Mouse (Mus musculus) myocyte (in vitro differentiated cells): Measurements from ENCODE around the gene Cacna2d4.

Source experiments
- E2F4 ChIP-seq: IDR thresholded peaks from one replicate; pipeline ENCODE4 v1.6.1; 2011; ENCODE audit warnings: mild to moderate bottlenecking, control low read depth, moderate library complexity; ENCODE audit not compliant: insufficient read depth
- MAX ChIP-seq: IDR thresholded peaks from one replicate; pipeline ENCODE4 v1.6.1; 2011; ENCODE audit warnings: low read depth, mild to moderate bottlenecking, control low read depth
- MYOD1 ChIP-seq, 3 experiments: IDR thresholded peaks; one replicate each; pipeline ENCODE4 v1.6.1; 2011; ENCODE audit warnings: control low read depth in 2 of 3, low read depth in 2 of 3, mild to moderate bottlenecking in 2 of 3, moderate library complexity in 1 of 3; ENCODE audit not compliant: insufficient read length in 2 of 3, control insufficient read depth in 1 of 3
- MYOG ChIP-seq, 3 experiments: IDR thresholded peaks; one replicate each; pipeline ENCODE4 v1.6.1; 2011; ENCODE audit warnings: control low read depth in 2 of 3, low read depth in 2 of 3, mild to moderate bottlenecking in 2 of 3; ENCODE audit not compliant: insufficient read length in 2 of 3, control insufficient read depth in 1 of 3, insufficient read depth in 1 of 3
- POLR2A ChIP-seq: IDR thresholded peaks from one replicate; pipeline ENCODE4 v1.6.1; 2011; ENCODE audit warnings: low read depth, mild to moderate bottlenecking, control low read depth, moderate library complexity; ENCODE audit not compliant: insufficient read length
- POLR2AphosphoS2 ChIP-seq: IDR thresholded peaks from one replicate; pipeline ENCODE4 v1.6.1; 2011; ENCODE audit warnings: low read depth, control low read depth; ENCODE audit not compliant: insufficient read length
- REST ChIP-seq: IDR thresholded peaks from one replicate; pipeline ENCODE4 v1.6.1; 2011; ENCODE audit warnings: mild to moderate bottlenecking, control low read depth, moderate library complexity; ENCODE audit not compliant: insufficient read depth, insufficient read length
- TCF12 ChIP-seq: IDR thresholded peaks from one replicate; pipeline ENCODE4 v1.6.1; 2011; ENCODE audit warnings: mild to moderate bottlenecking, control low read depth; ENCODE audit not compliant: poor library complexity, insufficient read depth, severe bottlenecking
- TCF3 ChIP-seq: IDR thresholded peaks from one replicate; pipeline ENCODE4 v1.6.1; 2011; ENCODE audit warnings: low read depth, control low read depth; ENCODE audit not compliant: insufficient read length
- USF1 ChIP-seq: IDR thresholded peaks from one replicate; pipeline ENCODE4 v1.6.1; 2011; ENCODE audit warnings: low read depth, mild to moderate bottlenecking, control low read depth, moderate library complexity

DNA sequence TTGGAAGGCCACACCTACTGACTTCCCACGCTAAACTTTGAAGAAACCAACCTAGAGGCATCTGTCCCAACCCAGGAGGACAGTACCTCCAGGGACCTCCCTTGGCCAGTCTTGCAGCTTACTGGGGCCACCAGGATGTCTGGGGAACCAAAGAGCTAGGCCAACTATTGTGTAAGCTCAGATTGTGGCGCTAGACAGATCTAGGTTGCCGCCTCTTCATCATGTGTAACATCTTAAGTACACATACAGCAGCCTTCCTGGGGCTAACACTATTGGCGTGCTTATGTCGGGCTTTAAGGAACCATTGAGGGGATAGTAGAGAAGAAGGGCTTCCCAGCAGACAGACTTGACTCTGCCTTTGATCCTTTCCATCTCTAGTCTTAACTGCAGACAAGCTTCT lies 111.5 kb downstream of the Cacna2d4 start:
- TF ChIP-seq MAX (no peak), POLR2A (no peak), MYOD1 (IDR thresholded peaks at IDR 0.05; ENCODE audit: control insufficient read depth in 1 of 3, insufficient read length in 2 of 3, low read depth in 2 of 3) (no peak), E2F4 (no peak), REST (no peak), USF1 (no peak), MYOG (IDR thresholded peaks at IDR 0.05; ENCODE audit: control insufficient read depth in 1 of 3, insufficient read depth in 1 of 3, insufficient read length in 2 of 3, low read depth in 2 of 3) (no peak), TCF12 (no peak), POLR2AphosphoS2 (no peak), TCF3 (no peak)
